19 mouse cellular contexts compared by ENCODE assay signal in genomic region chr9:113122253-113122749, GRCm38 (mm10).
DNase-seq lines count a peak whose midpoint lies in the region; ATAC-seq and TF ChIP-seq lines count a peak whose summit lies in the region.
"Had no signal": no experiment of that assay in that cellular context is flagged by ENCODE, and none has a peak within 500 bp of the region (broad histone marks: within the 10 kb centered on the region; RNA-seq: fewer than 3 reads in every experiment).

No protein-coding gene starts in this region.

- H3K4me2 ChIP-seq in kidney, embryonic 14.5 days (replicated peaks; ENCODE audit: low read depth, low read length): no peak overlapping the region
- no peak overlapping the region for H3K4me2 ChIP-seq in kidney, embryonic 16.5 days (replicated peaks; ENCODE audit: low read depth, low read length)
- H3K4me2 ChIP-seq: forebrain, embryonic 13.5 days; heart, embryonic 12.5 days had no signal

- no peaks in the 10 kb centered on the region for H3K36me3 ChIP-seq in kidney, embryonic 14.5 days (ENCODE audit: control insufficient read depth, insufficient read depth, low read length)
- no peaks in the 10 kb centered on the region for H3K36me3 ChIP-seq in kidney, adult 2 months (ENCODE audit: control insufficient read depth, insufficient read depth, low read length)
- no peaks in the 10 kb centered on the region for H3K36me3 ChIP-seq in kidney, embryonic 16.5 days (ENCODE audit: insufficient read depth, low read length)
- H3K36me3 ChIP-seq: embryonic facial prominence, embryonic 10.5 days; heart, embryonic 12.5 days had no signal

- H3K9me3 ChIP-seq in kidney, embryonic 14.5 days (ENCODE audit: control insufficient read depth, low read length): no peaks in the 10 kb centered on the region
- no peaks in the 10 kb centered on the region for H3K9me3 ChIP-seq in kidney, embryonic 16.5 days (ENCODE audit: low read length)
- H3K9me3 ChIP-seq: embryonic facial prominence, embryonic 10.5 days; forebrain, embryonic 13.5 days; heart, embryonic 12.5 days had no signal

- H3K4me3 ChIP-seq in kidney, embryonic 14.5 days (ENCODE audit: low read length): no peak overlapping the region
- no peak overlapping the region for H3K4me3 ChIP-seq in kidney, adult 2 months (ENCODE audit: insufficient read depth, low read depth, low read length)
- H3K4me3 ChIP-seq in kidney, embryonic 16.5 days (ENCODE audit: low read length): no peak overlapping the region
- H3K4me3 ChIP-seq: embryonic facial prominence, embryonic 10.5 days; forebrain, embryonic 13.5 days; gastrocnemius, adult 2 months; heart, embryonic 12.5 days had no signal

- H3K27ac ChIP-seq in kidney, embryonic 14.5 days (ENCODE audit: low read depth, low read length): no peak overlapping the region
- no peak overlapping the region for H3K27ac ChIP-seq in kidney, adult 2 months (ENCODE audit: insufficient read depth, low read depth, low read length)
- no peak overlapping the region for H3K27ac ChIP-seq in kidney, embryonic 16.5 days (ENCODE audit: low read length)
- H3K27ac ChIP-seq: embryonic facial prominence, embryonic 10.5 days; forebrain, embryonic 13.5 days; gastrocnemius, adult 2 months had no signal

- no peak for TF ChIP-seq CTCF in kidney, adult 2 months (conservative IDR thresholded peaks at IDR 0.05; ENCODE audit: insufficient read depth, insufficient read length, low read depth, low read length)

- no peaks in the 10 kb centered on the region for H3K27me3 ChIP-seq in kidney, embryonic 14.5 days (ENCODE audit: control insufficient read depth, insufficient read depth, low read length)
- no peaks in the 10 kb centered on the region for H3K27me3 ChIP-seq in kidney, adult 2 months (replicated peaks; ENCODE audit: control insufficient read depth, insufficient read depth, low read length)
- H3K27me3 ChIP-seq in kidney, embryonic 16.5 days (ENCODE audit: insufficient read depth, low read length): no peaks in the 10 kb centered on the region
- H3K27me3 ChIP-seq: forebrain, embryonic 13.5 days; heart, embryonic 12.5 days; Patski had no signal

- WGBS in kidney, embryonic 14.5 days: 45% methylated on average over 3 of the region's 3 CpGs
- WGBS in kidney, adult 2 months: 32% methylated on average over 3 of the region's 3 CpGs
- WGBS in kidney, embryonic 16.5 days: 43% methylated on average over 3 of the region's 3 CpGs

- no peak for TF ChIP-seq POLR2A in kidney, adult 2 months (IDR thresholded peaks at IDR 0.05; ENCODE audit: low read depth, low read length)

- H3K9ac ChIP-seq in kidney, embryonic 14.5 days (ENCODE audit: low read depth, low read length): no peak overlapping the region
- H3K9ac ChIP-seq in kidney, embryonic 16.5 days (replicated peaks; ENCODE audit: low read length): no peak overlapping the region
- H3K9ac ChIP-seq: forebrain, embryonic 13.5 days; heart, embryonic 12.5 days had no signal

- DNase-seq in kidney, adult 11 months: peak; percentile 35
- peak; percentile 74 for DNase-seq in kidney, adult 2 months
- peak; percentile 3 to 46 for DNase-seq in kidney, postnatal 25 days
- DNase-seq in left cerebral cortex, adult 9 months (ENCODE audit: low spot score in 2 of 2): no peak
- DNase-seq in ovary, postnatal 10 days (ENCODE audit: low spot score): no peak
- DNase-seq in thymus, postnatal 14 days: no peak
- DNase-seq: adrenal gland, postnatal 14 days; cerebellum, adult 11-12 months; cerebellum, adult 9-10 months; cerebellum, postnatal 25 days; gastrocnemius, adult 2 months; gastrocnemius, postnatal 25 days had no signal

- H3K4me1 ChIP-seq in kidney, embryonic 14.5 days (ENCODE audit: control insufficient read depth, insufficient read depth, low read length): no peaks in the 10 kb centered on the region
- H3K4me1 ChIP-seq in kidney, adult 2 months (ENCODE audit: control insufficient read depth, insufficient read depth, low read length): peaks cover 10% of the 10 kb centered on the region
- H3K4me1 ChIP-seq in kidney, embryonic 16.5 days (ENCODE audit: insufficient read depth, low read length): no peaks in the 10 kb centered on the region
- H3K4me1 ChIP-seq: embryonic facial prominence, embryonic 10.5 days; forebrain, embryonic 13.5 days; heart, embryonic 12.5 days had no signal

- ATAC-seq in kidney, embryonic 14.5 days (ENCODE audit: low FRiP score, low TSS enrichment): no peak
- ATAC-seq in kidney, embryonic 16.5 days (ENCODE audit: low FRiP score, low TSS enrichment): peak; percentile 71
- ATAC-seq: activated CD4-positive, CD25-positive, alpha-beta regulatory T cell, adult 4 months; forebrain, embryonic 13.5 days; Patski had no signal

Comparison
In these comparisons a context has a peak if more than half of its experiments do, and no peak if none do; other contexts are left out.
1. DNase-seq: peak in kidney, adult 11 months (single experiment), kidney, adult 2 months (single experiment) and kidney, postnatal 25 days (2 of 2); none in left cerebral cortex, adult 9 months (0 of 2), ovary, postnatal 10 days (single experiment) and thymus, postnatal 14 days (single experiment).